Mouse (Mus musculus) gastrocnemius, adult 18-20 months (tissue): ENCODE results near the gene Mob2. TPM values are rescaled to one million over a fixed set of nuclear protein-coding genes. Genes with fewer than 3 reads are reported as not detected.

Experiments used
- microRNA-seq: library from miRNA; unstranded; fragments of <30 nt; microRNA quantifications from one replicate; pipeline ENCODE4 v1.2.0, GENCODE M21; 2021
- total RNA-seq, 2 experiments: library from RNA; stranded (reverse); gene quantifications; 2 replicates each; pipeline ENCODE4 v1.2.3; 2021

Gene Mob2
- total RNA-seq, 2 experiments from 2014 or later = 49.6 to 51.8 TPM

Small RNA genes lying within 50 kb of the gene (microRNA-seq; reads per million reads assigned to microRNA genes)
- not detected for gene Mir3104

Other genes with a start within 250 kb of the Mob2 start
- not detected for gene Muc5b, start 222.0 kb downstream of the Mob2 start, total RNA-seq
- 10 to 100 TPM; 30.1 to 34.3 TPM for gene Tollip, start 142.6 kb downstream of the Mob2 start, total RNA-seq
- gene Brsk2, start 111.3 kb downstream of the Mob2 start, total RNA-seq = under 1 TPM; 0.09 to 0.19 TPM
- 10 to 100 TPM; 21.9 to 41.2 TPM for gene Dusp8, start 34.8 kb upstream of the Mob2 start, total RNA-seq
- not detected for gene Gm45618, start 59.7 kb upstream of the Mob2 start, total RNA-seq
- gene Gm39115, start 75.0 kb upstream of the Mob2 start, total RNA-seq = not detected
- gene Gm45337, start 83.5 kb upstream of the Mob2 start, total RNA-seq = not detected
- not detected for gene Gm29735, start 96.0 kb upstream of the Mob2 start, total RNA-seq
- gene Gm4553, start 104.7 kb upstream of the Mob2 start, total RNA-seq = not detected
- not detected for gene Krtap5-2, start 114.9 kb upstream of the Mob2 start, total RNA-seq
- gene Gm10153, start 129.3 kb upstream of the Mob2 start, total RNA-seq = not detected
- not detected for gene Krtap5-3, start 140.3 kb upstream of the Mob2 start, total RNA-seq
- not detected for gene Gm7579, start 150.8 kb upstream of the Mob2 start, total RNA-seq
- gene Krtap5-5, start 168.9 kb upstream of the Mob2 start, total RNA-seq = not detected
- not detected for gene Gm40460, start 180.0 kb upstream of the Mob2 start, total RNA-seq
- not detected for gene Gm2431, start 197.3 kb upstream of the Mob2 start, total RNA-seq
- gene Gm4559, start 213.3 kb upstream of the Mob2 start, total RNA-seq = not detected
- not detected for gene Krtap5-1, start 236.1 kb upstream of the Mob2 start, total RNA-seq
- gene Krtap5-4, start 242.5 kb upstream of the Mob2 start, total RNA-seq = not detected